Mouse (Mus musculus): ENCODE data around the gene Arl6. TPM values are rescaled to one million over a fixed set of nuclear protein-coding genes. Genes with fewer than 3 reads are reported as not detected.

Gene Arl6
- 0.49 and 0.76 TPM in 2 replicates for polyA plus RNA-seq (2012; rRNA removed)

GRCm38 (mm10) chr16:59639102-59639691 lies at the start of gene Arl6:
Arl6 (minus strand) TSS chr16:59639391.

GRCm38 (mm10) chr16:59600311-59601251 lies 38.6 kb downstream of the Arl6 start, which contains the start of gene Crybg3:
Crybg3 (minus strand) TSS chr16:59600979.

Other genes with a start within 250 kb of the Arl6 start
- gene Gabrr3, start 232.1 kb downstream of the Arl6 start, polyA plus RNA-seq (2012; rRNA removed) = not detected in 2 replicates
- 4.3 and 6.8 TPM in 2 replicates for gene Riox2, start 167.6 kb downstream of the Arl6 start, polyA plus RNA-seq (2012; rRNA removed)
- 2.9 and 4.5 TPM in 2 replicates for gene Crybg3, start 38.4 kb downstream of the Arl6 start, polyA plus RNA-seq (2012; rRNA removed)